Mouse (Mus musculus): ENCODE measurements around the gene Xrcc5. TPM values are rescaled to one million over a fixed set of nuclear protein-coding genes. Genes with fewer than 3 reads are reported as not detected.

Gene Xrcc5
- polyA plus RNA-seq (2014; fragmentation: Nextera tagmentation; extraction: Ambion mirVana), result 36.2 and 36.8 TPM in 2 replicates

GRCm38 (mm10) chr1:72307317-72307798, at the start of gene Xrcc5:
Xrcc5 (plus strand) TSS chr1:72307421.
- Histone ChIP-seq H3K4me1 (ENCODE audit: insufficient read depth) (no peaks in the 10 kb centered on the region), H3K9ac (peak within 1 kb of the TSS; percentile 62), H3K27me3 (ENCODE audit: insufficient read depth, low read length) (no peaks in the 10 kb centered on the region), H3K36me3 (ENCODE audit: insufficient read depth) (peaks cover 12% of the 10 kb centered on the region; the same call in 1 of the 2 replicates), H3K4me2 (peak within 1 kb of the TSS; percentile 68), H3K9me3 (ENCODE audit: low read depth, low read length) (no peaks in the 10 kb centered on the region), H3K4me3 (ENCODE audit: low read depth, low read length) (peak within 1 kb of the TSS; percentile 47), H3K27ac (ENCODE audit: low read depth) (peak within 1 kb of the TSS; percentile 83)
- DNase-seq, result peak; percentile 98
- ATAC-seq (ENCODE audit: insufficient read depth), result peak; percentile 96
- no peak for TF ChIP-seq CTCF (IDR thresholded peaks at IDR 0.05; ENCODE audit: low read depth)
- WGBS, result 1% methylated on average over 21 of the region's 21 CpGs

DNA sequence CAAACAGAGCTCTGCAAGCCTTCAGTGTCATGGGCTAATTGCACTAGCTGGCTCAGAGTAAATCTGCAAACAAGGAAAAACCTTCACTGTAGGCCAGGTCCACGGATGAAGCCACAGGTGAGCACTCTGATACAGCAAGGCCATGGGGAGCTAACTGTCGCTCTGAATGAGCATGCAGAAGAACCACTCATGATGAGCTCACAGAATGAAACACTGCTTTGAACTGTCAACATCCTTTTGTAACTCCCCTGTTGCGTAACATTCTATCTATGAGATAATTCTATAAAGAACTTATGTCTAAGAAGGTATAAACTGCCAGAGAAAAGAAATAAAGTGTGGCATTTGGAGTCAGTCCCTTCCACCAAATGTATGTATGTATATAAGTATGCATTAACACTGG, 44.1 kb upstream of the Xrcc5 start:
- DNase-seq (no peak), ATAC-seq (ENCODE audit: insufficient read depth) (no peak)
- no peaks in the 10 kb centered on the region for H3K9me3 ChIP-seq (ENCODE audit: low read depth, low read length)
- no peak overlapping the region for H3K4me3 ChIP-seq (ENCODE audit: low read depth, low read length)
- no peak for TF ChIP-seq CTCF (IDR thresholded peaks at IDR 0.05; ENCODE audit: low read depth)
- H3K4me2 ChIP-seq, result no peak overlapping the region
- no peaks in the 10 kb centered on the region for H3K27me3 ChIP-seq (ENCODE audit: insufficient read depth, low read length)
- H3K27ac ChIP-seq (ENCODE audit: low read depth), result no peak overlapping the region
- 0 out of 2 replicates have a peak, but pooled peaks cover 2% of the 10 kb centered on the region for H3K36me3 ChIP-seq (ENCODE audit: insufficient read depth)
- no peak overlapping the region for H3K9ac ChIP-seq
- 85% methylated on average over 3 of the region's 3 CpGs for WGBS
- H3K4me1 ChIP-seq (ENCODE audit: insufficient read depth), result no peaks in the 10 kb centered on the region

DNA sequence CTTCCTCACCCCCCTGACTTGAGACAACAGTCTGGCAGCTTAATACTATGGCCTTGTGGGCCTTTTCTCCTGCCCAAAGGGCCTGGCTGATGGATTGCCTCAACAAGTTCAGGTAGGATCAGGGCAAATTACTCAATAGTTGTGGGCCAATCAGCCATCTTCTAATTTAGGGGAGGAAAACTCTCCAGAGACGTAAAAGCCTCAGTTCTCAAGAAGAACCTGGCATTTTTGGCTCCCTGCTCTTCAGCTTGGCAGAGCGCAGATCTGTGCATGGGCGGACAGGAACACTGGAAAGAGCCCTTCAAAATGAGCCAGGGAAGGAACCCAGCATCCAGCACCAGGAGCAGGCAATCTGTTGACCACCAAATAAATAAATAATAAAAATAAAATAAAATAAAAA, 29.1 kb upstream of the Xrcc5 start:
- Histone ChIP-seq H3K4me2 (no peak overlapping the region), H3K27ac (ENCODE audit: low read depth) (no peak overlapping the region), H3K4me3 (ENCODE audit: low read depth, low read length) (no peak overlapping the region), H3K9me3 (ENCODE audit: low read depth, low read length) (no peaks in the 10 kb centered on the region), H3K9ac (no peak overlapping the region), H3K27me3 (ENCODE audit: insufficient read depth, low read length) (no peaks in the 10 kb centered on the region), H3K36me3 (ENCODE audit: insufficient read depth) (peaks cover 10% of the 10 kb centered on the region; the same call in 1 of the 2 replicates), H3K4me1 (ENCODE audit: insufficient read depth) (no peaks in the 10 kb centered on the region)
- WGBS, result 87% methylated on average over 3 of the region's 3 CpGs
- no peak for TF ChIP-seq CTCF (IDR thresholded peaks at IDR 0.05; ENCODE audit: low read depth)
- no peak for DNase-seq
- ATAC-seq (ENCODE audit: insufficient read depth), result no peak

DNA sequence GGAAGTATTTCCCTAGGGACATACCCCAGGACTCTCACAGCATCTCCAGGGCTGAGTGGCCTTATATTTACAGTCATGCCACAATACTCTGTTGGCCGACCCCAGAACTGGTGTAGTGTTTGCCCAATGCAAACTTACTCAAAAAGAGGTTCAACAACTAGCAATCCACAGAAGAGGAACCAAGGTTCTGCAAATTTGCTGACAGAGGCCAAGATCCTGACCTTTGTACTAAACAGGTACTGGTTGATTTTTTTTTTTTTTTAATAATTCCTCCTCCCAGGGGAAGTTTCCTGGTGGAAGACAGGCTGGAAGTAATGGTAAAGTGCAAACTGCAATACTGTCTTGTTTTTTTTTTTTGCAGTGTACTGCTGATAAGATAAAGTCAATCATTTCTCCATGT, 24.6 kb upstream of the Xrcc5 start:
- H3K4me3 ChIP-seq (ENCODE audit: low read depth, low read length), result no peak overlapping the region
- ATAC-seq (ENCODE audit: insufficient read depth) (no peak), DNase-seq (no peak)
- H3K27me3 ChIP-seq (ENCODE audit: insufficient read depth, low read length), result no peaks in the 10 kb centered on the region
- TF ChIP-seq CTCF (IDR thresholded peaks at IDR 0.05; ENCODE audit: low read depth), result no peak
- H3K9me3 ChIP-seq (ENCODE audit: low read depth, low read length), result no peaks in the 10 kb centered on the region
- no peak overlapping the region for H3K9ac ChIP-seq
- no peak overlapping the region for H3K4me2 ChIP-seq
- no peaks in the 10 kb centered on the region for H3K4me1 ChIP-seq (ENCODE audit: insufficient read depth)
- 56% methylated on average over 1 of the region's 1 CpGs for WGBS
- no peak overlapping the region for H3K27ac ChIP-seq (ENCODE audit: low read depth)
- H3K36me3 ChIP-seq (ENCODE audit: insufficient read depth), result no peaks in the 10 kb centered on the region

DNA sequence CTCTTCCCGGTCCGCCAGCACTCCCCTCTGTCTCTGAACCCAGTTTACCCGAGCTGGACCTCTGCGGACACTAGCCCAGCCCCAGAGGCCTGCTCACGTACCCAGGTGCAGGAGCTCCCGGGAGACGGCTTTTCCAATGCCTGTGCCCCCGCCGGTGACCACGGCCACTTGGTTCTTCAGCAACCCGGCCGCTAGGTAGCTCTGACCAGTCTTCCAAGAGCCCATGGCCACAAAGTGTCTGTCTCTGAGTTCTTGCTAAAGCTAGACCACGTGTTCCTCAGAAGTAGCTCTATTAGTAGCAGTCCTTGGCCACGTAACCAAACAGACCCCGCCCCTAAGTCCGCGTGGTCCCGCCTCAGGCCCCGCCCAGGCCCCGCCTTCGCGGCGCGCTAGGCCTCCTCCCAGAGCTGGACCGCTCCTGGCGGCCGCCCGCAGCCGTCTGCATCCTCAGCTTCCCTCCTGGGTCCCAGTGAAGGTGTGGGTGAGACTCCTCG, 23.2 kb upstream of the Xrcc5 start, which contains the start of the genes Pecr and Tmem169:
TSS of gene Pecr (minus strand) at position 323 of the 494 bp plus-strand sequence.
TSS of gene Tmem169 (plus strand) at position 378 of the 494 bp plus-strand sequence.
- WGBS, result under 1% methylated on average over 30 of the region's 30 CpGs
- no peaks in the 10 kb centered on the region for H3K27me3 ChIP-seq (ENCODE audit: insufficient read depth, low read length)
- peak within 1 kb of the TSS; percentile 54 for H3K27ac ChIP-seq (ENCODE audit: low read depth)

GRCm38 (mm10) chr1:72284539-72284938, 22.7 kb upstream of the Xrcc5 start:
- DNase-seq (no peak), ATAC-seq (ENCODE audit: insufficient read depth) (peak; percentile 42)
- no peaks in the 10 kb centered on the region for H3K4me1 ChIP-seq (ENCODE audit: insufficient read depth)
- no peaks in the 10 kb centered on the region for H3K9me3 ChIP-seq (ENCODE audit: low read depth, low read length)
- no peak overlapping the region for H3K27ac ChIP-seq (ENCODE audit: low read depth)
- no peaks in the 10 kb centered on the region for H3K36me3 ChIP-seq (ENCODE audit: insufficient read depth)
- no peak for TF ChIP-seq CTCF (IDR thresholded peaks at IDR 0.05; ENCODE audit: low read depth)
- peak overlapping the region; percentile 1; the same call in 1 of the 2 replicates for H3K9ac ChIP-seq
- no peaks in the 10 kb centered on the region for H3K27me3 ChIP-seq (ENCODE audit: insufficient read depth, low read length)
- H3K4me3 ChIP-seq (ENCODE audit: low read depth, low read length), result peak overlapping the region; percentile 59
- H3K4me2 ChIP-seq, result peak overlapping the region; percentile 90
- WGBS, result 7% methylated on average over 5 of the region's 5 CpGs

More for the DNA sequence above, 23.2 kb upstream of the Xrcc5 start, which contains the start of the genes Pecr and Tmem169:
- Histone ChIP-seq H3K4me2 (peak within 1 kb of the TSS; percentile 90), H3K9ac (peak within 1 kb of the TSS; percentile 80), H3K9me3 (ENCODE audit: low read depth, low read length) (no peaks in the 10 kb centered on the region), H3K4me3 (ENCODE audit: low read depth, low read length) (peak within 1 kb of the TSS; percentile 59), H3K36me3 (ENCODE audit: insufficient read depth) (no peaks in the 10 kb centered on the region), H3K4me1 (ENCODE audit: insufficient read depth) (no peaks in the 10 kb centered on the region)
- DNase-seq (peak; percentile 97), ATAC-seq (ENCODE audit: insufficient read depth) (peak; percentile 99)
- TF ChIP-seq CTCF (IDR thresholded peaks at IDR 0.05; ENCODE audit: low read depth), result peak; percentile 9; the same call in 1 of the 2 replicates

DNA sequence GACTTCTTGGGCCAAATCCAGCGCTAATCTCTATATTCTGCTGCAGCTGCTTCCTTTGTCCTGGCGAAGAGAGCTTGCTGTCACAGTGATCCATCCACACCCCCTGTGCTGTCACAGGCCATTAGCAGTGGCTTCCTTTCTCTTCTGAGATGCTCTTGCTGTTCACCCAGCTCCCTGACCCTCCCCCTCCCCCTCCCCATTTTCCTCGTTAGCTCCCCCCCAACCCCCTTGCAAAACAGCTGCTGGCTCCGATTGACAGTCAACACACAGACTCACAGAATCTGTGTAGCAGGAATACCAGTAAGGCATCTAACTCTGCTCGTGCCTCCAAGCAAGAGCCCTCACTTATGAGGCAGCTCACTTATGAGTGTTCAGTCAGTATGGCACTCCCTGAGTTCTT, 20.3 kb upstream of the Xrcc5 start:
- Histone ChIP-seq H3K9ac (no peak overlapping the region), H3K9me3 (ENCODE audit: low read depth, low read length) (no peaks in the 10 kb centered on the region; the same call in 1 of the 2 replicates), H3K4me3 (ENCODE audit: low read depth, low read length) (no peak overlapping the region), H3K36me3 (ENCODE audit: insufficient read depth) (no peaks in the 10 kb centered on the region), H3K27me3 (ENCODE audit: insufficient read depth, low read length) (no peaks in the 10 kb centered on the region), H3K4me2 (no peak overlapping the region), H3K27ac (ENCODE audit: low read depth) (no peak overlapping the region), H3K4me1 (ENCODE audit: insufficient read depth) (no peaks in the 10 kb centered on the region)
- no peak for TF ChIP-seq CTCF (IDR thresholded peaks at IDR 0.05; ENCODE audit: low read depth)
- DNase-seq (peak; percentile 49), ATAC-seq (ENCODE audit: insufficient read depth) (no peak)
- WGBS, result 19% methylated on average over 5 of the region's 5 CpGs

All from lung, embryonic 14.5 days (tissue).